Mouse (Mus musculus) megakaryocyte-erythroid progenitor cell, adult 5-6 weeks (primary cell): ENCODE data around the gene 9530068E07Rik. TPM values are rescaled to one million over a fixed set of nuclear protein-coding genes. Genes with fewer than 3 reads are reported as not detected.

Experiments used
- total RNA-seq, 2 experiments: library from RNA; stranded (forward) in 1 of 2; stranded (reverse) in 1 of 2; fragments of 200-1000, 215-1000 nt in 1 of 2; fragments of >200 nt in 1 of 2; fragmentation: Nextera tagmentation in 1 of 2; gene quantifications; 2 replicates each; pipeline ENCODE4 v1.2.3; 2014 to 2017

9530068E07Rik gene
- total RNA-seq, 2 experiments from 2014 or later: 49.7 to 51.1 TPM

Other genes starting within 250 kb of the 9530068E07Rik start
- not detected in 2 replicates for gene Olfr1371, start 182.4 kb upstream of the 9530068E07Rik start, total RNA-seq (2014; fragmentation: Nextera tagmentation)
- gene Olfr1371, start 182.4 kb upstream of the 9530068E07Rik start, total RNA-seq (2017): not detected in 2 replicates
- gene Skp1a, start 164.4 kb upstream of the 9530068E07Rik start, total RNA-seq (2014; fragmentation: Nextera tagmentation): 186 and 213 TPM in 2 replicates
- gene Skp1a, start 164.4 kb upstream of the 9530068E07Rik start, total RNA-seq (2017): 282 and 332 TPM in 2 replicates
- 12.1 and 19.1 TPM in 2 replicates for gene Tcf7, start 113.4 kb upstream of the 9530068E07Rik start, total RNA-seq (2014; fragmentation: Nextera tagmentation)
- 3.6 and 10.0 TPM in 2 replicates for gene Tcf7, start 113.4 kb upstream of the 9530068E07Rik start, total RNA-seq (2017)
- gene Vdac1, start 35.6 kb upstream of the 9530068E07Rik start, total RNA-seq (2014; fragmentation: Nextera tagmentation): 192 and 199 TPM in 2 replicates
- 232 and 301 TPM in 2 replicates for gene Vdac1, start 35.6 kb upstream of the 9530068E07Rik start, total RNA-seq (2017)